Mouse (Mus musculus): ENCODE data around the gene Slc8a1.

Slc8a1 gene

DNA sequence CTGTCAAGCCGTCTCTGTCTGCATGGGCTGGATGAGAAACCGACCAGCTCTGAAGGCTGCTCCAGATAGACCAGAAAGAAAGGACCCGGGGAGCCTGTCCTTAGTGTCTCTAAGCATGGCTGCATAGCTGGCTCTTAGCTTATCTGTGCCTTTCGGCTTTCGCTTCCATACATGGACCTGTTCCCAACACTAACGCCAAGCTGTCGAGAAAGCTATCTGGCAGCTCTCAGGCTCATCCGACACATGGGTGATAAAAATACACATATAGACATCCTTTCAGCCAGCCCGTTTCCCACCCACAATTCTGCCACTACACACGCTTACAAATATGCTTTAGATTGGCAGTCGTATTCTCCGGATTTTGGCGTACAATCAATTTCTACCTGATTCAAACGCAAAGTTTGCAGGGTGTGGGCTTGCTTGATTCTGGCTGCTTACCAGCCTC, at the start of gene Slc8a1:
TSS of gene Slc8a1 (minus strand) at position 67 of the 445 bp plus-strand sequence.
- no peak for DNase-seq

- peak; percentile 84 for DNase-seq
These were observed 49.2 kb upstream of the Slc8a1 start for GRCm38 (mm10) chr17:81787350-81787749.

DNA sequence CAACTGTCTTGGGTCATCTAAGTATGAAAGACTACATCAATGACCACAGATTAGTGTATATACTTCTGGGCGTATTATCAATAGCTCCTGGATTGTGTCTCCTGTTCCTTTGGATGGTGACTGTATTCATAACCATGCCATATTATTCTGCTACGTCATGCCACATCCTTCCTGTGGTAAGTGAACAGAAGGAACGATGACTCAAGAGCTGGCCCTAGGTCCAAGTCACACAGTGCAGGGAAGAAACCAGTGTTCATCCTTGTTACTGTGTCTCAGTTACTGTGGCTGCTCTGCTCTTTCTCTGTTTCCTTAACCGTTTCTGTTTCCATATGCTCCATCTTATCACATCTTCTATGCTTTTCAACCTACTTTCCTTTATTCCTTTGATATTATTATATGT, 44.1 kb upstream of the Slc8a1 start:
- DNase-seq = no peak

- no peak for DNase-seq
These were observed 43.3 kb upstream of the Slc8a1 start for GRCm38 (mm10) chr17:81781491-81781890.

- no peak for DNase-seq
These were observed 41.7 kb upstream of the Slc8a1 start for GRCm38 (mm10) chr17:81779883-81780282.

DNA sequence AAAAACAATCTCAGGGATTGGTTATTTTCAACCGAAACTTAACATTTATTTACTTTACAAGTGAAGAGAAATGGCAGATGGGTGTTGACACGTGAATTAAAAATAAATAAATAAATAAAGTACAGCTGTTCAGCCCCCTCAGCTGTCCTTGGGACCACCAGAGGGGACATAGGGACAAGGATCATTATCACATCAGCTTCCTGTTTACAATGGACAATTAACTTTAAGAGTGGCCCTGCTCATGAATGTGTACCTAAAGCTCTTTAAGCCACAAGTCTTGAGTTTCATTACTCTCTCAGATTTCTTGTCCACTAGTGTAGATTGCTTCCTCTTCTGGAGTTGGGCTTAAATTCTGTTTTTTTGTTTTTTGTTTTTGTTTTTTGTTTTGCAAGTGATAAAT, 12.5 kb upstream of the Slc8a1 start:
- DNase-seq = no peak

DNA sequence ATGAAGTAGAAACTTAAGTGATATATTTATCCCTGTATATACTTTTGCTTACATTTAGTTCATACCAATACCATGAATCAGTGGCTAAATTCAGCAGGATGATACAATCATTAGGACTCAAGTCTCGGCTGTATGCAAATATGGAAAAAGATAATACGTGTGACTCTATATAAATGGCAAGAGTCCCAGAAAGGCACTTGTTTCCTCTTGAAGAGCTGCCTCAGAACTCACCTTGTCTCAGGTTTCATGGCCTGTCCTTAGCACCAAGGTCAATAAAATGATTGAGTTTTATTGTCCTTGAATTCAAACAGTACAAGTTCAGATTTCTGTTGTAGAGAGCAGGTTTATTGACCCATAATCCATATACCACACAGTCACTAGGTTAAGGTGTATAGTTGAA, 4.9 kb upstream of the Slc8a1 start:
- no peak for DNase-seq

DNA sequence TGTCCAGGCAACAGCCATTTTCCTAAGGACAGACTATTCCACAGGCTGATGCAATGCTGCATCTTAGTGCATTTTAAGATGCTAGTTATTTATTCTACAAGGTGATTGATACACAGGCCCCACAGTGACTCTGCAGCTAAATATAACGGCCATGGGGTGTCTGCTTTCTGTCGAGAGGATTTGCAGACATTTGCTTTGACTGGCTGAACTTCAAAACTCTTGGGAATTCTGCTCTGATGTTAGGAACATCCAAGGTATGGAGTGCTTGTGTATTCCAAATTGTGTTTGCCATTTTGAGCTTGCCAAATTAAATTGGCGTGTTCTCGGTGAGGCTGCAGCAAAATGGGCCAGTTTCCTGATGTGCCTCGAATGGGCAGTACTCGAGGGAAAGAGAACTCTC, 2.4 kb upstream of the Slc8a1 start:
- no peak for DNase-seq

GRCm38 (mm10) chr17:81737779-81738178, 398 bp downstream of the Slc8a1 start:
- no peak for DNase-seq

DNA sequence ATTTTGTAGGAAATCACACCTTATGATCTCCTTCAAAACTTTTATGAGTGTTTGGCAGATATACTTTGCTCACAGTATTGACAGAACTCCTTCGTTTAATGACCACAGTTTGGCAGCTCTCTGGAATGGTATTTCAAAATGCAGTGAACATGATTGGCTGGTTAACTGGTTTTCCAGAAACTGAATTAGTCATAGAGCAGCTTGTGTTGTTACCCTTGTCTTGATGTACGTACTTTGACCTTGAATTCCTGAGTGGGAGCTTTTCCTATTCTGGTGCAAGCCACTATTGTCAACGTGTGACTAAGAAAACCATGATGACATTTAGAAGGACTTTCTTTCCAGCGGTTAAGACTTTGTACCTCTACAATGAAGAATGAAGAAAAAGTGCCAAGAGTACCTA, 868 bp downstream of the Slc8a1 start:
- DNase-seq = peak; percentile 7

DNA sequence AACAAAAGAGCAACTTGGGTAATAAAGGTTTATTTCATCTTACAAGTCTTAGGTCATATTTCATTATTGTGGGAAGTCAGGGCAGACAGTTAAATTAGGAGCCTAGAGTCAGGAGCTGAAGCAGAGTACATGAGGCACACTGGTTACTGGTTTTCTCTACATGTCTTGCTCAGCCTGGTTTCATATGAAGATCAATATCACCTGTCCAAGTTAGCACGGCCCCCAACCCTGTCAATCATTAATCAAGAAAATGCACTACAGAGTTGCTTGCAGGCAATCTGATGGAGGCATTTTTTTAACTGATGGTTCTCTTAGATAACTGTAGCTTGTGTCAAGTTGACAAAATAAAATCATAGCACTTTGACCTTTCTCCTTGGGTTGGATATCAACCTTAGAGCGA, 2.6 kb downstream of the Slc8a1 start:
- DNase-seq = no peak

DNA sequence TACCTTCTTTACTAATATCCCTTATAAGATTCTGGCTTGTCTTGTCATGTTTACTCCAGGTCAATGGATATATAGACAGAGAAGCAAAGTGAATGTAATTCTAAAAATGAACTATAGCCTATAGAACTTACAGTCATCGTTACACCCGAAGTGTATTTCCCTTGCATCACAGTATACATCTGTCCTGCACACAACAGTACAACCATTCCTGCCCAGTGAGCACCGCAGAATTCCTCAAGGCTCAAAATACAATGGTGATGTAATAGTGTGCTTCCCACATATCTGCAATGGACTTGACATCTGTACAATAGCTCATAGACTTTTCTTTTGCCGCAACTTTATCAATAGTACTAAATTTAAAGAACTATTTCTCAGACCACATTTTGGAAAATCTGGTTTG, 8.3 kb downstream of the Slc8a1 start:
- no peak for DNase-seq

- peak; percentile 20 for DNase-seq
These were observed 25.9 kb downstream of the Slc8a1 start for GRCm38 (mm10) chr17:81712273-81712751.

DNA sequence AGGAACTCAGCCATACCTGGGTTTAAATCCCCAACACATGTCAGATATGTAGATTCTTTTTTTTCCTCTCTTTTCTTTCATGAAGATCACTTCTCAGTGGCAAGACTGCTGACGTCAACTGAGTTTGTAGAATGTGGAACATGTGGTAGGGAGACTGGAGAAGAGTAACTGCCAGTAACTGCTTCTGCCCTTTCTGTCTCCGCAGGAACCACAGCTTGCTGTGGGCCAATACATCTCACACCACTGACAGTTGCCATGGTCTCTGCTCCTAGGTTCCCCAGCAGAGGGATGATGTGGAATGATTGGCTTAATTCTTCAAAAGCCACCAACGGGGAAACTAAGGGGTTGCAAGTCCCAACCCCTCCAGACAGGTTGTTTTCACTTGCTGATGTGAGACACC, 33.4 kb downstream of the Slc8a1 start:
- peak; percentile 38 for DNase-seq

- no peak for DNase-seq
These were observed 34.9 kb downstream of the Slc8a1 start for GRCm38 (mm10) chr17:81703258-81703657.

DNA sequence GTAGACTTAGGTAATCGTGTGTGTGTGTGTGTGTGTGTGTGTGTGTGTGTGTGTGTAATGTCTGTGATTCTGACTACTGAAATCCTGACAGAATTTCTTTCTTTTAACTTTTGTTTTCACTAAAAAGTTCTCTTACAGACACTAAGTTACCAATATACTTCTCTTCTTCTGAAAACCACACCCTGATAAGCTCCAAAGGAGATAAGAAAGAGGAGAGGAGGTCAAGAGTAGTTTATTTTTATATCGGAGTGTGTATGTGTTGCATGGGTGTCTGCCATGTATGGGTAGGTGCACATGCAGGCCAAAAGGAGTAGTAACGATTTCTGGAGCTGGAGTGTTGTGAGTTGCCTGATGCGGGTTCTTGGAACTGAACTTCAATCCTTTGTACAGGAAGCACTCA, 36.5 kb downstream of the Slc8a1 start:
- DNase-seq = no peak

- DNase-seq = no peak
These were observed 39.4 kb downstream of the Slc8a1 start for GRCm38 (mm10) chr17:81698789-81699188.

DNA sequence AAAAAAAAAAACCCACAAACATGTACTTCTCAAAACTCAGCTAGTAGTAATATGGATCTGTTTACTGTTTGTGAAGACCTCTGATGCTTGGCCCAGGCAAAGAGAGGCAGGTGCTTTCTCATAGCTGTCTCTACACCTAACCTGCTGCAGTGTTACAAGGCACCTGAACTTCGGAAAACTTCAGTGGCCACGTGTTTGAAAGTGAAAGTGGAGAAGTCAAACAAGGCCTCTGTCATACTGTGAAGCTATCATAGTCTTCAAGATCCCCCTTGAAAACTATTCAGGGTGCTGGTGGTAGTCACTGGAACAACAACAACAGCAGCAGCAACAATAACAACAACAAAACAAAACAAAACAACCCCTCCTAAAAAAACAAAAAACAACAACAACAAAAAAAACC, 40.5 kb downstream of the Slc8a1 start:
- no peak for DNase-seq

DNA sequence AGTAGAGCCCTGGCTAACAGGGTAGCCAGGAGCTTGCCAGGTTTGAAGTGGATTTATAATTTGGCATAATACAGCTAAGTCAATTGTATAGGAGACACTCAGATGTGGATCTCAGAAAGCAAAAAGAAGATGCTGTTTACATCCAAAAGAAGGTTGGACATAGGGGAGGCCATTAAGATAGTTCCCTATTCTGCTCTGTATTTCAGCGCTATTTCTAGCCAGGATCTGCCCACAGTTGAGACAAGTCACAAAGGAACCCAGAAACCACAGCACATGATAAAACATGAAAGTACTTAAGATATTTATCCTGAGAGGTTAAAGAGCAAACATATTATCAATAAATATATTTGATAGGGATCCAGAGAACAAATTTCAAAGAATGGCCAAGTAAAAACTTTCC, 43.2 kb downstream of the Slc8a1 start:
- no peak for DNase-seq

DNA sequence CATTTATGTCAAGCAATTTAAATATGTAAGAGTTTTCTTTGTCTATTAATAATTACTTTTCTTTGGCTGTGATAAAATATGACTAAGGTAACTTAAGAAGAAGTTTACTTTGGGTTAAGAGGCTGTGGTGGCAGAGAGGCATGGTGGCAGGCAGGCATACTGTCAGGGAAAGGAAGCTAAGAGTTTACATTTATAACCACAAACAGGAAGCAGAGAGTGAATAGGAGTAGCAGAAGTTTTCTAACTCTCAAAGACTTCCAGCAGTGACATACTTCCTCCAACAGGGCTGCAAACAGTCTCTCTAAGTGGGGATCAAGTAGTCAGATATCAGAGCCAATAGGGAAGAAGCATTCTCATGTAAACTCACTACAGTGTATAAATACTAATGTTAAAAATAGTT, 58.6 kb downstream of the Slc8a1 start:
- DNase-seq = no peak

GRCm38 (mm10) chr17:81677450-81677849, 60.7 kb downstream of the Slc8a1 start:
- no peak for DNase-seq

GRCm38 (mm10) chr17:81676203-81676602, 62.0 kb downstream of the Slc8a1 start:
- DNase-seq = no peak

DNA sequence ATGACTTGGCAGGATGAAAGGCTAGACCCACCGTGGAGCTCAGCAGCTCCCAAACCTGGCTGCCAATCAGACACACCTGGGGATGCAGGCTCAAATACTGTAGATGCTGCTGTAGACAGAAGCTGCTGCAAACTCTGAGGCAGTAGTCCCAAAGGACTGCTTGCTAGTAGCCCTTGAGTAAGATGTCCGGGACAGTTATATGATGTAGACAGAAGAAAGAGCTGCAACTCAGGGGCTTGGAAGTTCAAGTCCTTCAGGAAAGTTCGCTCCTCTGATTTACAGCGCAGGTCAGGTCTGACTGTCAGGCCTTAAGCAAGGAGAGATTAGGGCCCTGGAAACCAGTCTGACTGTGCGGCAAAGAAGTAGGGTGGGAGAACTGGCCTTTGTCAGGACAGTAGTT, 66.9 kb downstream of the Slc8a1 start:
- no peak for DNase-seq

GRCm38 (mm10) chr17:81669816-81670691, 68.1 kb downstream of the Slc8a1 start:
- peak; percentile 46 for DNase-seq
